Mouse (Mus musculus): ENCODE data around the gene Riiad1. TPM values are rescaled to one million over a fixed set of nuclear protein-coding genes. Genes with fewer than 3 reads are reported as not detected.

Riiad1 gene
- total RNA-seq (2023): 1 to 10 TPM in 1 of 2 experiments, not detected in 1; 1.8 TPM

DNA sequence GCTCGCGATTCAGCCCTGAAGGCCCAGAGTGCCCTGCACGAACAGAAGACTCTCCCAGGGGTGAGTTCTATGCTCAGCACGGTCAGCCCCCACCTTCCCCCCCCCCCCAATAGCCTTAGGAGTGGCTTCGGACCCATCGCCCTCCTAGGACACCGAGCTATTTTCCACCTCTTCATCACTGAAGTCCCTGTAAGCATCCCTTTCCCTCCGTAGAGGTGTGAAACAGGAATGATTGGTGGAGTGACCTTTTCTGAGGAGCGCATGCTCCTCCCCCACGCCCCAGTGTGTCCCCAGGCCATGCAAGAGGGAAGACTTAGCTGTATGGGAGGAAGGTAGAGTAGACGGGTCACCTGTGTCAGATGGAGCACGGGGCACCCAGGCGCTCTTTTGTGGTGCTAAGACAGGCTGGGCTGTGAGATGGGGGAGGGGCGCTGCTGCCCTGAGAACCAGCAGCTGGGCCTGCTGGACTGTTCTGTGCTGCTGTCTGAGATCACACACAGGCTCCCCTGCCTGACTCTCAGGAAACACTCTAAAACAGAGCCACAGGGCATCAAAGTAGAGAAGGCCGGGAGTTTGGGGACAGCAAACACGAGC is at the start of gene Riiad1:
Gene Riiad1 (minus strand): TSS at position 51 of the 594 bp plus-strand sequence.

GRCm38 (mm10) chr3:94477981-94478422 is 2.1 kb downstream of the Riiad1 start, which contains the start of gene Celf3:
TSS of gene Celf3 (plus strand) at chr3:94478295.

DNA sequence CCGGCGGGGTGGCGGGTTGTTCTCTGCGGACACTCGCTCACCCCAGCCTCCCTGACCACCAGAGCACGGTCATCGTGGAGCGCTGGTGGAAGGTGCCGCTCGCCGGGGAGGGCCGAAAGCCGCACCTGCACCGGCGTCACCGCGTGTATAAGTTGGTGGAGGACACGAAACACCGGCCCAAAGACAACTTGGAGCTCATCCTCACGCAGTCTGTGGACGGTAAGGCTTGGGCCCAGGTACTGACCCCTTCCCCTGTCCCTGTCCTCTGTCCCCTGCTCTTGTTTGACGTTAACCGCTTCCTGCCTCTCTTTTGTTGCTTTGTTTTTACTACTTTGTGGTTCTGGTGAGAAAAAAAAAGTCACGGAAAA is 36.6 kb downstream of the Riiad1 start, which contains the start of gene Oaz3:
Gene Oaz3 (minus strand): TSS at position 319 of the 368 bp plus-strand sequence.

DNA sequence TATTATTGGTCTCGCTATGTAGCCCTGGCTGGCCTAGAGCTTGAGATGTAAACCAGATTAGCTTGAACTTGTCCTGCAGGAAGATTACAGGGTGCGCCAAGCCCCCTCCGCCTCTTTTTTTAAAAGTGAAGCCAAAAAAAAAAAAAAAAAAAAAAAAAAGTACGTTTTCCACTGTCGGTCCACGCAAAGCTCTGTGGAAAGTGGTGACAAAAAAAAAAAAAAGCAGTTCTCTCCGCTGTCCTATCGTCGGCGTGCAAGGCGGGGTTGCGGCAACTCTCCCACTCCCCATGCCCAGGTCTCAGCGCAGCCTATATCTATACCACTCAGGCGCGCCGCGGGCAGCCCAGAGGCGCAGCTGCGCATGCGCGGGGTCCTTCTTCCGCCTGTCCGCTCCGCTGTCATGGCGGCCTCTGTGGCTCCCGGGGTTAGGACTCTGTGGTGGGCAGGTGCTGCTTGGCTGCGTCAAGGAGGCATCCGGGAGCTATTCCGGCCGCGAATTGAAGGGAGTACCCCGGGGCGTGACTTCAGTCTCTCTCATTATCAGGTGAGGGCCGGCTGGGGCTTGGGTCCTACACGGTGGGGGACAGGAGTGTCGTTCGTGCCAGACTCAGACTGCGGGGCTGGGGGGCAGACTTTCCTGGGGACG is 37.1 kb downstream of the Riiad1 start, which contains the start of gene Mrpl9:
Gene Mrpl9 (plus strand): TSS at position 368 of the 646 bp plus-strand sequence.

Other genes with a start within 250 kb of the Riiad1 start
- gene Gm4778, start 216.3 kb downstream of the Riiad1 start, total RNA-seq (2023): not detected
- gene Them4, start 170.3 kb downstream of the Riiad1 start, total RNA-seq (2023): 1 to 10 TPM; 4.8 to 8.9 TPM
- not detected for gene Them5, start 138.2 kb downstream of the Riiad1 start, total RNA-seq (2023)
- not detected for gene C2cd4d, start 117.9 kb downstream of the Riiad1 start, total RNA-seq (2023)
- 1 to 10 TPM; 1.5 to 2.6 TPM for gene Rorc, start 107.5 kb downstream of the Riiad1 start, total RNA-seq (2023)
- gene Lingo4, start 81.8 kb downstream of the Riiad1 start, total RNA-seq (2023): under 1 TPM; 0.52 to 0.56 TPM
- 1 to 10 TPM; 5.6 to 6.8 TPM for gene Tdrkh, start 67.1 kb downstream of the Riiad1 start, total RNA-seq (2023)
- 10 to 100 TPM; 66.8 to 68.7 TPM for gene Mrpl9, start 37.0 kb downstream of the Riiad1 start, total RNA-seq (2023)
- under 1 TPM in 1 of 2 experiments, not detected in 1; 0.44 TPM for gene Oaz3, start 36.4 kb downstream of the Riiad1 start, total RNA-seq (2023)
- not detected for gene Celf3, start 2.0 kb downstream of the Riiad1 start, total RNA-seq (2023)
- 10 to 100 TPM; 36.3 to 39.2 TPM for gene Snx27, start 102.4 kb upstream of the Riiad1 start, total RNA-seq (2023)
- not detected for gene Gm10972, start 162.8 kb upstream of the Riiad1 start, total RNA-seq (2023)
- 1 to 10 TPM; 2.8 to 4.2 TPM for gene Tuft1, start 178.5 kb upstream of the Riiad1 start, total RNA-seq (2023)
- not detected for gene Selenbp2, start 213.2 kb upstream of the Riiad1 start, total RNA-seq (2023)